Mouse (Mus musculus) splenic B cell, adult 2 months (primary cell): ENCODE data around the gene Prkch.

Experiments
- DNase-seq: peaks from one replicate; pipeline ENCODE4 v3.0.0-alpha.2; 2011; ENCODE audit warnings: low read depth, low spot score
- H3K27me3 ChIP-seq: 2 replicates; pipeline ENCODE4 v1.6.1; 2012; ENCODE audit warnings: mild to moderate bottlenecking, low read length, moderate library complexity, mixed read lengths; ENCODE audit not compliant: control insufficient read depth, poor library complexity, insufficient read depth, severe bottlenecking
- H3K36me3 ChIP-seq: 2 replicates; pipeline ENCODE4 v1.6.1; 2012; ENCODE audit warnings: mild to moderate bottlenecking, low read length, moderate library complexity, mixed read lengths; ENCODE audit not compliant: control insufficient read depth, poor library complexity, insufficient read depth, severe bottlenecking

The Prkch gene

GRCm38 (mm10) chr12:73593021-73593798 is 8.6 kb downstream of the Prkch start:
- H3K27me3 ChIP-seq: no peaks in the 10 kb centered on the region
- no peak for DNase-seq

GRCm38 (mm10) chr12:73594177-73594745 is 9.7 kb downstream of the Prkch start:
- no peak for DNase-seq
- Histone ChIP-seq H3K27me3 (no peaks in the 10 kb centered on the region), H3K36me3 (no peaks in the 10 kb centered on the region)

More at GRCm38 (mm10) chr12:73593021-73593798, 8.6 kb downstream of the Prkch start:
- no peaks in the 10 kb centered on the region for H3K36me3 ChIP-seq

GRCm38 (mm10) chr12:73595226-73595625 is 10.6 kb downstream of the Prkch start:
- no peak for DNase-seq
- Histone ChIP-seq H3K36me3 (no peaks in the 10 kb centered on the region), H3K27me3 (no peaks in the 10 kb centered on the region)

- Histone ChIP-seq H3K27me3 (no peaks in the 10 kb centered on the region), H3K36me3 (no peaks in the 10 kb centered on the region)
- DNase-seq: peak; percentile 35
These were observed 13.6 kb downstream of the Prkch start for GRCm38 (mm10) chr12:73598241-73598640.

GRCm38 (mm10) chr12:73600457-73600856 is 15.9 kb downstream of the Prkch start:
- no peaks in the 10 kb centered on the region for H3K36me3 ChIP-seq
- DNase-seq: no peak
- H3K27me3 ChIP-seq: no peaks in the 10 kb centered on the region

GRCm38 (mm10) chr12:73602974-73603373 is 18.4 kb downstream of the Prkch start:
- no peak for DNase-seq
- no peaks in the 10 kb centered on the region for H3K36me3 ChIP-seq
- H3K27me3 ChIP-seq: no peaks in the 10 kb centered on the region

- DNase-seq: no peak
- Histone ChIP-seq H3K27me3 (no peaks in the 10 kb centered on the region), H3K36me3 (no peaks in the 10 kb centered on the region)
These were observed 19.1 kb downstream of the Prkch start for GRCm38 (mm10) chr12:73603653-73604052.

- no peaks in the 10 kb centered on the region for H3K27me3 ChIP-seq
- no peak for DNase-seq
- no peaks in the 10 kb centered on the region for H3K36me3 ChIP-seq
These were observed 20.2 kb downstream of the Prkch start for GRCm38 (mm10) chr12:73604762-73605161.

GRCm38 (mm10) chr12:73605174-73605573 is 20.6 kb downstream of the Prkch start:
- no peak for DNase-seq

GRCm38 (mm10) chr12:73607381-73608064 is 22.9 kb downstream of the Prkch start:
- Histone ChIP-seq H3K36me3 (no peaks in the 10 kb centered on the region), H3K27me3 (no peaks in the 10 kb centered on the region)
- DNase-seq: no peak

More at GRCm38 (mm10) chr12:73605174-73605573, 20.6 kb downstream of the Prkch start:
- Histone ChIP-seq H3K27me3 (no peaks in the 10 kb centered on the region), H3K36me3 (no peaks in the 10 kb centered on the region)

- Histone ChIP-seq H3K27me3 (no peaks in the 10 kb centered on the region), H3K36me3 (no peaks in the 10 kb centered on the region)
- DNase-seq: no peak
These were observed 23.4 kb downstream of the Prkch start for GRCm38 (mm10) chr12:73608065-73608397.

GRCm38 (mm10) chr12:73609262-73609661 is 24.7 kb downstream of the Prkch start:
- H3K27me3 ChIP-seq: no peaks in the 10 kb centered on the region
- H3K36me3 ChIP-seq: no peaks in the 10 kb centered on the region
- no peak for DNase-seq

GRCm38 (mm10) chr12:73609676-73610545 is 25.3 kb downstream of the Prkch start:
- H3K36me3 ChIP-seq: no peaks in the 10 kb centered on the region
- DNase-seq: no peak
- H3K27me3 ChIP-seq: no peaks in the 10 kb centered on the region

GRCm38 (mm10) chr12:73610831-73611370 is 26.3 kb downstream of the Prkch start:
- H3K36me3 ChIP-seq: no peaks in the 10 kb centered on the region
- no peaks in the 10 kb centered on the region for H3K27me3 ChIP-seq
- no peak for DNase-seq
